Mouse (Mus musculus) intestine, embryonic 14.5 days (tissue): ENCODE results near the gene Gm14214. TPM values are rescaled to one million over a fixed set of nuclear protein-coding genes. Genes with fewer than 3 reads are reported as not detected.
A peak's percentile ranks its signal among the peaks of the same experiment; 100 is the strongest.

Source experiments
- ATAC-seq: fragments of 200-750 bp; cut with Nextera tagmentation; replicated peaks from 2 replicates; pipeline ENCODE4 v1.8.0; 2017; ENCODE audit warnings: low read depth, moderate number of reproducible peaks, moderate TSS enrichment, moderate library complexity; ENCODE audit not compliant: low FRiP score, low TSS enrichment
- DNase-seq: peaks from one replicate; pipeline ENCODE4 v3.0.0-alpha.2; 2018; ENCODE audit warnings: low spot score
- H3K27ac ChIP-seq: fragments of 300-500 bp; sonication (generic); 2 replicates; pipeline ENCODE4 v1.5.1; 2014; ENCODE audit warnings: low read depth, mild to moderate bottlenecking, control low read depth
- H3K27me3 ChIP-seq: fragments of 300-500 bp; sonication (generic); replicated peaks from 2 replicates; pipeline ENCODE4 v1.6.1; 2014; ENCODE audit warnings: low read length, control low read depth; ENCODE audit not compliant: control insufficient read depth, insufficient read depth
- H3K36me3 ChIP-seq: fragments of 300-500 bp; sonication (generic); 2 replicates; pipeline ENCODE4 v1.6.1; 2014; ENCODE audit warnings: low read length, control low read depth; ENCODE audit not compliant: control insufficient read depth, insufficient read depth
- H3K4me1 ChIP-seq: fragments of 300-500 bp; sonication (generic); replicated peaks from 2 replicates; pipeline ENCODE4 v1.6.1; 2014; ENCODE audit warnings: low read length, control low read depth, mixed read lengths; ENCODE audit not compliant: control insufficient read depth, insufficient read depth
- H3K4me2 ChIP-seq: fragments of 300-500 bp; sonication (generic); 2 replicates; pipeline ENCODE4 v1.6.1; 2014; ENCODE audit warnings: low read length
- H3K4me3 ChIP-seq: fragments of 300-500 bp; sonication (generic); 2 replicates; pipeline ENCODE4 v1.5.1; 2014; ENCODE audit warnings: low read depth, low read length, control low read depth, mixed read lengths
- H3K9ac ChIP-seq: fragments of 300-500 bp; sonication (generic); 2 replicates; pipeline ENCODE4 v1.6.1; 2014; ENCODE audit warnings: mild to moderate bottlenecking, low read length
- H3K9me3 ChIP-seq: fragments of 300-500 bp; sonication (generic); 2 replicates; pipeline ENCODE4 v1.6.1; 2016; ENCODE audit warnings: low read length, control low read depth; ENCODE audit not compliant: control insufficient read depth
- WGBS: fragments of 180-500 bp; shearing (Covaris S2); extraction: QIAGEN DNeasy Blood & Tissue Kit; methylation state at CpG from one replicate; pipeline ENCODE4 v1.1.7; 2014; 5-methylcytosine and 5-hydroxymethylcytosine counted together
- polyA plus RNA-seq: library from polyadenylated mRNA; unstranded; fragments of >200 nt; fragmentation: Nextera tagmentation; extraction: Ambion mirVana; gene quantifications from 2 replicates; pipeline ENCODE4 v1.2.1, GENCODE M21; 2014

Gm14214 gene
- polyA plus RNA-seq, 1 experiment from 2014 or later, result not detected

DNA sequence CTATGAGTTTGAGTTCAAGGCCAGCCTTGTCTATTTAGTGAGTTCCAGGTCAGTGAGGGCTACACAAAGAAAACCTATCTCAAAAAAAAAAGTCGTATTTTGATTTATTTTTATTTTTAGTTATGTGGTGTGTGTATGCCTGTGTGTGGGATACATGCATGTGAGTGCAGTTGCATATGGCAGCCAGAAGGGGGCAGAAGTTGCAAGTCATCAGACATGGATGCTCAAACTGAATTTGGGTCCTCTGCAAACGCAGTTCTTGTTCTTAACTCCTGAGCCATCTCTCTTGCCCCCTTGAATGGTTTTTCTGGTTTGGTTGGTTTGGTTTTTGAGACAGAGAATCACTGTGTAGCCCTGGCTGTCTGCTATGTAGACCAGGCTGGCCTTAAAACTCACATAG is 21.4 kb downstream of the Gm14214 start:
- no peak overlapping the region for H3K9ac ChIP-seq

DNA sequence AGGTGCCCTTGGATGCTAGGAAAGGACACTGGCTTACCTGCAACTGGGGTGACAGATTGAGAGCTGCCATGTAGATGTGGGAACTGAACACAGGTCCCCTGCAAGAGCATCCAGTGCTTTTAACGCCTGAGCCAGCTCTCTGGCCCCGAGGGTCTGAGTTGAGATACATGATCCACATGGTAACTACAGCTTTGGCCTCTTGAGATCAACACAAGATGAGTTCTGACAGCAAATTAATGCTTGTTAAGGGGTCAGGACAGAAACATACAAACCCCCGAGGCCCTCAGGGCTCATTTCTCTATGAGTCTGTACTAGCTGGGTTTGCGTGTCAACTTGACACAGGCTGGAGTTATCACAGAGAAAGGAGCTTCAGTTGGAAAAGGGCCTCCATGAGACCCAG is 25.9 kb downstream of the Gm14214 start:
- WGBS, result 73% methylated on average over 4 of the region's 4 CpGs
- DNase-seq, result no peak
- ATAC-seq, result no peak
- Histone ChIP-seq H3K4me3 (no peak overlapping the region), H3K4me2 (no peak overlapping the region), H3K4me1 (peaks cover 5% of the 10 kb centered on the region), H3K36me3 (no peaks in the 10 kb centered on the region), H3K27me3 (no peaks in the 10 kb centered on the region), H3K9ac (no peak overlapping the region), H3K27ac (no peak overlapping the region), H3K9me3 (no peaks in the 10 kb centered on the region)

More for the DNA sequence above, 21.4 kb downstream of the Gm14214 start:
- WGBS, result 91% methylated on average over 2 of the region's 2 CpGs
- H3K4me2 ChIP-seq, result no peak overlapping the region
- ATAC-seq, result no peak
- H3K27ac ChIP-seq, result no peak overlapping the region
- no peaks in the 10 kb centered on the region for H3K36me3 ChIP-seq
- DNase-seq, result no peak
- no peaks in the 10 kb centered on the region for H3K9me3 ChIP-seq
- H3K4me1 ChIP-seq, result peaks cover 11% of the 10 kb centered on the region
- no peaks in the 10 kb centered on the region for H3K27me3 ChIP-seq
- no peak overlapping the region for H3K4me3 ChIP-seq

DNA sequence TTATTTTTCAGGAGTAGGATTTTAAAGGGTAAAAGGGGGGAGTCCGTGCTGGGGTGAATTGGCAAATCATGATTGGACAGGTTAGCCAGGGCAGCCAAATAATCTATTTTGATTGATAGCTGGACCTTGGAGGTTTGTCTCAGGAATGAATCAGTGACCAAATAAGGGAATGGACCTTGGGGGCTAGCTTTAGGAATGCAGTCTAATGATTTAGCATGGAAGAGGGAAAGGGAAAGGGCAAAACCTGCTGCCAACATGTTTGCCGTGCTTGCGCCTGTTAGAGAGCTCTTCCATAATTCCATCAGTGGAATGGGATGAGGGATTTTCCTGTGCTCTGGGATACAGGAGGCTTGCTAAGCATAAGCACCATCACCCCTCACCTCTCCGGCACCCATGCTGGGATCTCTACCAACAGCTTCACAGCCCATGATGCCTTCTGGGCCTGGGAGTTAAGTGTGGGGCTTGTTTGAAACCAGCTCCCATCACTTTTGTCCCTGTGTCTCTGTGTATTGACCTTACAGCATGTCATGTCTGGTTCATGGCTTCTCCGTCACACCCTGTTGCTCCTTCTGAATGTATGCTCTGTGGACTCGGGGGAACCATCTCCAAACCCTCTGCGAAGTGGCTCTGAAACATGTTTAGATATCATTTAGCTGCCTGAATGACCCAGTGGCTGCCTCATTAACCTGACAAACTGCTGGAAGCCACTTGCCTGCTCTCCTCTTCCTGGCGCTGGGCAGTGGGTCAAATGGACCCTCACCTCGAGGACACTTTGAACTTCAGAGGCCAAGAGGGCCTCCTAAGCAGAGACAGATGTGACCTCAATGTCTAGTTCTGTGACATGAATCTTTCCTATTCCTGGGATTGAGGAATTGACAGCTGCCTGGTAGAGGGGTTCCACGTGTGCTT is 26.7 kb downstream of the Gm14214 start:
- H3K4me2 ChIP-seq, result no peak overlapping the region
- ATAC-seq (no peak), DNase-seq (no peak)
- peaks cover 4% of the 10 kb centered on the region; the same call in 1 of the 2 replicates for H3K4me1 ChIP-seq
- H3K36me3 ChIP-seq, result no peaks in the 10 kb centered on the region
- no peaks in the 10 kb centered on the region for H3K9me3 ChIP-seq
- H3K27me3 ChIP-seq, result no peaks in the 10 kb centered on the region
- no peak overlapping the region for H3K4me3 ChIP-seq
- H3K27ac ChIP-seq, result no peak overlapping the region
- H3K9ac ChIP-seq, result no peak overlapping the region
- WGBS, result 62% methylated on average over 10 of the region's 10 CpGs

DNA sequence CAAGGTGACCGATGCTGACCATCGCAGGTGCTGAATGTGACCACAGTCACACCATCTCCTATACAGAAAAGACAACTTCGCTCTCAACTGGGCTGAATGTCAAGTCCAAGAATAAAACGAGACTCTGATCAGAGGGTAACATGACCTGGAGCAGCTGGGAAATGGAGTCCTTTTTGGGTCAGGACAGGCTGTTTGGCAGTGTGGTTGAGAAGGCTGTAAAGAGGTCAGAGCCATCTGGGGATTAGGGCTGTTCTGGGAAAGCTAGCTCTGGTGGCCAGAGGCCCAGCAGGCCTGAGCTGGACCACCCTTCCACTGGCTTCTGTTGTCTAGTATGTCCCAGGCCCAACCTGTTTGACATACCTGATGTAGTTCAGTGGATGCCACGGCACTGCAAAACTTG is 31.2 kb downstream of the Gm14214 start:
- no peak for ATAC-seq
- Histone ChIP-seq H3K4me1 (peaks cover 4% of the 10 kb centered on the region; the same call in 1 of the 2 replicates), H3K36me3 (no peaks in the 10 kb centered on the region), H3K27ac (no peak overlapping the region), H3K27me3 (no peaks in the 10 kb centered on the region), H3K4me3 (no peak overlapping the region), H3K4me2 (no peak overlapping the region), H3K9me3 (no peaks in the 10 kb centered on the region), H3K9ac (no peak overlapping the region)
- DNase-seq, result no peak
- 86% methylated on average over 5 of the region's 5 CpGs for WGBS

DNA sequence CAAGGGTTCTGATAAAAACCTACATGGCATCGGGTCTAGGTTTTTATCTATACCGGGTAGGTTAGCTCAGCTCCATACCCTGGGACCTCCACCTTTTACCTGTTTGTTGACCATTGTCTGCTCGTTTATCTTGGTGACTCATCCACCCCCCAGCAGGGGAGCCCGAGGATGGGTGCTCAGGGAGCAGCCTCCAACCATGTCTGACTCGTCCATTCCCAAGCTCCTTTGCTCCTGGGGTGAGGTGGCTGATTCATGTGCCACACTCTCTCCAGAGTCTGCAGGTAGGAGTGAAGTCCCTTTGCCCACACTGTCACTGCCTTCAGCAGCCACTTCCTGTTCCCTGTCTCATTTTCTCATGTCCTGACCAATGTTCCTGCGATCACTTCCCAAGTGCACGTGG is 33.8 kb downstream of the Gm14214 start:
- Histone ChIP-seq H3K9ac (no peak overlapping the region), H3K4me1 (peaks cover 3% of the 10 kb centered on the region; the same call in 1 of the 2 replicates), H3K4me3 (no peak overlapping the region), H3K27me3 (no peaks in the 10 kb centered on the region), H3K36me3 (no peaks in the 10 kb centered on the region), H3K4me2 (no peak overlapping the region), H3K27ac (no peak overlapping the region), H3K9me3 (no peaks in the 10 kb centered on the region)
- DNase-seq, result no peak
- 0 out of 2 replicates have a peak, but pooled peaks have one; percentile 47 for ATAC-seq
- WGBS, result 68% methylated on average over 7 of the region's 7 CpGs

DNA sequence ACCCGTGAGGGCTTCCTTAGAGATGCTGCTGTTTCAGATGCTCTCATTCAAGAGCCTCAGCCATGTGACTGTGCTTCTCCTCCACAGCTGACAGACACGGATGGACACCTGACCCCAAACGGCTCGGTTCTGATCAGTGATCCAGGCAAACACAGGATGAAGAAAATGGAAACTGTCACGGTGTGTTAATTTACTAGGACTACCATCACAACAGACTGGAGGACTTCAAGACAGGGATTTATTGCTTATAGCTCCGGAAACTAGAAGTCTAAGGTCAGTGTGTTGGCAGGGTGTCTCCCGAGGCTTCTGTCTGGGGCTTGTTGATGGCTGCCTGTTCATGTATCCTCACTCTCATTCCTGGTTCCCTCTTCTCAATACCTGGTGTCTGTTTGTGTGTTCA is 34.4 kb downstream of the Gm14214 start:
- no peak overlapping the region for H3K4me2 ChIP-seq
- H3K9me3 ChIP-seq, result no peaks in the 10 kb centered on the region
- no peak overlapping the region for H3K27ac ChIP-seq
- no peak overlapping the region for H3K4me3 ChIP-seq
- H3K36me3 ChIP-seq, result no peaks in the 10 kb centered on the region
- ATAC-seq (no peak), DNase-seq (no peak)
- WGBS, result 40% methylated on average over 7 of the region's 7 CpGs
- H3K9ac ChIP-seq, result no peak overlapping the region
- no peaks in the 10 kb centered on the region for H3K27me3 ChIP-seq
- peaks cover 3% of the 10 kb centered on the region; the same call in 1 of the 2 replicates for H3K4me1 ChIP-seq

DNA sequence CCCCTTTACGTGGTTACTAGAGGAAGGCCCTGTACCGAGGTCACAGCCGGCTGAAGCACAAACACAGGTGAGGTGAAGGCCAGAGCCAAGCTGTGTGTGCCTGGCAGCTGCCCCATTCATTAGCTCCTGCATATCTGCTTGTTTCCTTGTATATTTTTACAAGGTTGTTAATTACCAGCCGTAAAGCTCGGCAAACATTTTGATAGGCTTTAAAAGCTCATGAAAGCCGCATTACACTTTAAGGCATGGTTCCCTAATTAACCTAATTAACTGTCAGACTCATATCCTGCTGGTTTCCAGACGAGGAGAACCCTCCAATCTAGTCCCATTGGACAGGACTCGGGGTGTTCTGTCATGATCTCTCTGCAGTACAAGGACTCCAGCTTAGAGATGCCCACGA is 34.9 kb downstream of the Gm14214 start:
- Histone ChIP-seq H3K4me2 (no peak overlapping the region), H3K27me3 (no peaks in the 10 kb centered on the region), H3K36me3 (no peaks in the 10 kb centered on the region), H3K9me3 (no peaks in the 10 kb centered on the region), H3K4me1 (peaks cover 3% of the 10 kb centered on the region; the same call in 1 of the 2 replicates), H3K9ac (no peak overlapping the region), H3K4me3 (no peak overlapping the region), H3K27ac (no peak overlapping the region)
- ATAC-seq (no peak), DNase-seq (no peak)
- 51% methylated on average over 9 of the region's 9 CpGs for WGBS

DNA sequence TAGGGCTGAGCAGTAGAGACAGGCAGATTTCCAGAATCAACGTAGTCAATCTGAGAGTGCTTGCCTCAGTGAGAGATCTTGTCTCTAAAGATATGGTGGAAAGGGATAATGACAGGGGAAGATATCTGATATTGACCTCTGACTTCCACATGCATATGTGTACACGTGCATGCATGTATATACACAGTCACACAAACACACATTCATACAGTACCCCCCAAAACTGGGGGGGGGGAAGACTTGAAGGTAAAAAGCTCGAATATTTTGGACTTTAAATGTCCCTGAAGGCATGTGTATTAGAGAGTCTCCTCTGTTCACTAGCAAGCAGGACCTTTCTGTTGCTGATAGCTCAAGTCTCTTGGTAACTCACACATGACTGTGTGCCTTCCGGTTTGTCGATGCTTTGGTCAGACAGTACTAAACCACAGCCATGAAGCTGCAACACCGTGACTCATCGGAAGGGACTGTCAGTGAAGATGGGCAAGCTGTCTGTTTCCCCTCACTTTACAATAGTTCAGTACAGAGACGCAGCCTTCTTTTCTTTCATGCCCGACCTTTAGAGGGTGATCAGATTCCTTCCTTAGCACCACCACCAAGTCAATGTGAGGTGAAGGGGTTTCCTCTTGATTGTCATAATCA is 37.2 kb downstream of the Gm14214 start:
- H3K9ac ChIP-seq, result no peak overlapping the region
- H3K4me1 ChIP-seq, result peaks cover 5% of the 10 kb centered on the region; the same call in 1 of the 2 replicates
- DNase-seq (no peak), ATAC-seq (no peak)
- H3K36me3 ChIP-seq, result no peaks in the 10 kb centered on the region
- H3K9me3 ChIP-seq, result no peaks in the 10 kb centered on the region
- 78% methylated on average over 9 of the region's 9 CpGs for WGBS
- H3K27me3 ChIP-seq, result no peaks in the 10 kb centered on the region
- H3K4me2 ChIP-seq, result no peak overlapping the region
- H3K4me3 ChIP-seq, result no peak overlapping the region
- H3K27ac ChIP-seq, result no peak overlapping the region
